8 mouse cellular contexts compared by ENCODE assay signal in genomic region chr2:153529931-153530766, GRCm38 (mm10). TPM values are rescaled to one million over a fixed set of nuclear protein-coding genes. Genes with fewer than 3 reads are reported as not detected.
DNase-seq lines count a peak whose midpoint lies in the region; ATAC-seq and TF ChIP-seq lines count a peak whose summit lies in the region.

Gene Nol4l (minus strand): TSS chr2:153529971.

- peak; percentile 6; the same call in 1 of the 2 replicates for ATAC-seq in embryonic facial prominence, embryonic 15.5 days (ENCODE audit: insufficient number of reproducible peaks, low FRiP score, low TSS enrichment, low read depth)
- ATAC-seq in liver, embryonic 13.5 days (ENCODE audit: low read depth): peak; percentile 3
- ATAC-seq in neural tube, embryonic 15.5 days (ENCODE audit: low FRiP score): peak; percentile 35

- peak within 1 kb of the TSS; percentile 100 for H3K4me2 ChIP-seq in embryonic facial prominence, embryonic 15.5 days (replicated peaks)
- H3K4me2 ChIP-seq in liver, embryonic 13.5 days: peak within 1 kb of the TSS; percentile 99
- peak within 1 kb of the TSS; percentile 97 for H3K4me2 ChIP-seq in neural tube, embryonic 15.5 days

- no peaks in the 10 kb centered on the region for H3K36me3 ChIP-seq in embryonic facial prominence, embryonic 15.5 days
- no peaks in the 10 kb centered on the region for H3K36me3 ChIP-seq in liver, embryonic 13.5 days
- H3K36me3 ChIP-seq in neural tube, embryonic 15.5 days: no peaks in the 10 kb centered on the region

- no peaks in the 10 kb centered on the region for H3K9me3 ChIP-seq in embryonic facial prominence, embryonic 15.5 days (replicated peaks)
- H3K9me3 ChIP-seq in liver, embryonic 13.5 days (replicated peaks): no peaks in the 10 kb centered on the region
- no peaks in the 10 kb centered on the region for H3K9me3 ChIP-seq in neural tube, embryonic 15.5 days (replicated peaks)

- peak within 1 kb of the TSS; percentile 37 for H3K9ac ChIP-seq in embryonic facial prominence, embryonic 15.5 days
- peak within 1 kb of the TSS; percentile 92 for H3K9ac ChIP-seq in liver, embryonic 13.5 days
- peak within 1 kb of the TSS; percentile 72 for H3K9ac ChIP-seq in neural tube, embryonic 15.5 days (replicated peaks)

- H3K4me3 ChIP-seq in left cerebral cortex, adult 2 months: peak within 1 kb of the TSS; percentile 83
- peak within 1 kb of the TSS; percentile 67 for H3K4me3 ChIP-seq in embryonic facial prominence, embryonic 15.5 days (replicated peaks)
- peak within 1 kb of the TSS; percentile 95 for H3K4me3 ChIP-seq in liver, embryonic 13.5 days (replicated peaks)
- peak within 1 kb of the TSS; percentile 85 for H3K4me3 ChIP-seq in neural tube, embryonic 15.5 days (replicated peaks)

- no peak for TF ChIP-seq CTCF in left cerebral cortex, adult 2 months (IDR thresholded peaks at IDR 0.05)

- under 1% methylated on average over 34 of the region's 86 CpGs for WGBS in embryonic facial prominence, embryonic 15.5 days
- WGBS in liver, embryonic 13.5 days (ENCODE audit: insufficient replicate concordance): 3% methylated on average over 57 of the region's 86 CpGs
- 1% methylated on average over 48 of the region's 86 CpGs for WGBS in neural tube, embryonic 15.5 days

- H3K27me3 ChIP-seq in embryonic facial prominence, embryonic 15.5 days: peaks cover 28% of the 10 kb centered on the region
- peaks cover 17% of the 10 kb centered on the region for H3K27me3 ChIP-seq in liver, embryonic 13.5 days
- H3K27me3 ChIP-seq in neural tube, embryonic 15.5 days (replicated peaks): no peaks in the 10 kb centered on the region

- H3K4me1 ChIP-seq in embryonic facial prominence, embryonic 15.5 days: peaks cover 43% of the 10 kb centered on the region
- H3K4me1 ChIP-seq in liver, embryonic 13.5 days (replicated peaks): peaks cover 64% of the 10 kb centered on the region
- H3K4me1 ChIP-seq in neural tube, embryonic 15.5 days: peaks cover 32% of the 10 kb centered on the region

- peak; percentile 48 to 52 for DNase-seq in left cerebral cortex, adult 2 months (ENCODE audit: extremely low spot score in 1 of 2, low spot score in 2 of 2)
- no peak for DNase-seq in left cerebral cortex, adult 11 months (ENCODE audit: low spot score)
- DNase-seq in adrenal gland, postnatal 14 days: peak; percentile 74
- peak; percentile 43 for DNase-seq in induced T-regulatory cell, adult 2 months (ENCODE audit: low read depth)
- no peak for DNase-seq in liver, embryonic 13.5 days
- DNase-seq in spleen, postnatal 4 days (ENCODE audit: low spot score in 2 of 2): no peak

- H3K27ac ChIP-seq in left cerebral cortex, adult 2 months: peak within 1 kb of the TSS; percentile 93
- H3K27ac ChIP-seq in embryonic facial prominence, embryonic 15.5 days (replicated peaks): no peak within 1 kb of the TSS
- H3K27ac ChIP-seq in liver, embryonic 13.5 days: peak within 1 kb of the TSS; percentile 92
- H3K27ac ChIP-seq in neural tube, embryonic 15.5 days (replicated peaks): peak within 1 kb of the TSS; percentile 81

- intact Hi-C loops in left cerebral cortex, adult 2 months (cut with DNase I): loop anchor here (2.0 to 5.0 kb wide), 3 partner anchors 29 to 57 kb away; partner anchors contain the start of gene 4930404H24Rik

RNA-seq across cellular contexts. Expression of gene Nol4l, which starts in this region (rescaled TPM):
- total RNA-seq in left cerebral cortex, adult 2 months (2021): 10 to 100 TPM; 45.0 to 51.3 TPM
- total RNA-seq in adrenal gland, postnatal 14 days (2021): 15.6 and 16.0 TPM in 2 replicates
- polyA plus RNA-seq in embryonic facial prominence, embryonic 15.5 days (2015; fragmentation: Nextera tagmentation; extraction: Ambion mirVana): 9.4 and 10.3 TPM in 2 replicates
- polyA plus RNA-seq in liver, embryonic 13.5 days (2015; fragmentation: Nextera tagmentation; extraction: Ambion mirVana): 5.3 and 5.4 TPM in 2 replicates
- polyA plus RNA-seq in neural tube, embryonic 15.5 days (2015; fragmentation: Nextera tagmentation; extraction: Ambion mirVana): 31.4 and 36.1 TPM in 2 replicates

Comparison
In these comparisons a context has a peak if more than half of its experiments do, and no peak if none do; other contexts are left out.
1. DNase-seq: peak in left cerebral cortex, adult 2 months (2 of 2), adrenal gland, postnatal 14 days (single experiment) and induced T-regulatory cell, adult 2 months (single experiment); none in left cerebral cortex, adult 11 months (single experiment), liver, embryonic 13.5 days (single experiment) and spleen, postnatal 4 days (0 of 2).
2. H3K9ac ChIP-seq: peak in every context shown above with its lines; median percentile 92 in liver, embryonic 13.5 days; 72 in neural tube, embryonic 15.5 days; 37 in embryonic facial prominence, embryonic 15.5 days.
3. Peak in every context shown above with its lines, with median percentiles within 50 percentile points of each other: H3K4me3 ChIP-seq, ATAC-seq and H3K4me2 ChIP-seq.